Mouse (Mus musculus): ENCODE results near the gene Obox5. TPM values are rescaled to one million over a fixed set of nuclear protein-coding genes. Genes with fewer than 3 reads are reported as not detected.

The Obox5 gene
- polyA plus RNA-seq (2015; fragmentation: Nextera tagmentation; extraction: Ambion mirVana) = not detected in 2 replicates

GRCm38 (mm10) chr7:15749831-15750230, at the start of gene Obox5:
TSS of gene Obox5 (plus strand) at chr7:15750131.

Other genes with a start within 250 kb of the Obox5 start
- gene Obox3, start 110.2 kb upstream of the Obox5 start, polyA plus RNA-seq (2015; fragmentation: Nextera tagmentation; extraction: Ambion mirVana) = not detected in 2 replicates
- gene Obox6, start 89.5 kb downstream of the Obox5 start, polyA plus RNA-seq (2015; fragmentation: Nextera tagmentation; extraction: Ambion mirVana) = not detected in 2 replicates
- not detected in 2 replicates for gene Crx, start 129.8 kb downstream of the Obox5 start, polyA plus RNA-seq (2015; fragmentation: Nextera tagmentation; extraction: Ambion mirVana)
- gene Crxos, start 132.5 kb downstream of the Obox5 start, polyA plus RNA-seq (2015; fragmentation: Nextera tagmentation; extraction: Ambion mirVana) = not detected in 2 replicates
- gene Selenow, start 172.3 kb downstream of the Obox5 start, polyA plus RNA-seq (2015; fragmentation: Nextera tagmentation; extraction: Ambion mirVana) = 473 and 484 TPM in 2 replicates
- gene Nop53, start 195.9 kb downstream of the Obox5 start, polyA plus RNA-seq (2015; fragmentation: Nextera tagmentation; extraction: Ambion mirVana) = 162 TPM in 2 replicates
- gene Ehd2, start 217.4 kb downstream of the Obox5 start, polyA plus RNA-seq (2015; fragmentation: Nextera tagmentation; extraction: Ambion mirVana) = 10.6 and 11.5 TPM in 2 replicates